Mouse (Mus musculus): Measurements from ENCODE around the gene Gm1604a.
"Not testable (repeated sequence)": the region's sequence is repeated elsewhere in the genome, so short reads cannot be mapped to it uniquely, and the experiment has no call there.

Gm1604a gene

GRCm38 (mm10) chr17:7068997-7069539 lies 43.7 kb downstream of the Gm1604a start:
- DNase-seq (ENCODE audit: low read depth, low spot score), result not testable (repeated sequence)

- not testable (repeated sequence) for DNase-seq (ENCODE audit: low read depth, low spot score)
These were observed 44.3 kb downstream of the Gm1604a start for GRCm38 (mm10) chr17:7069561-7070240.

- DNase-seq (ENCODE audit: low read depth, low spot score), result not testable (repeated sequence)
These were observed 49.1 kb downstream of the Gm1604a start for GRCm38 (mm10) chr17:7074494-7074893.

GRCm38 (mm10) chr17:7075519-7075918 lies 50.2 kb downstream of the Gm1604a start:
- not testable (repeated sequence) for DNase-seq (ENCODE audit: low read depth, low spot score)

GRCm38 (mm10) chr17:7079558-7079957 lies 54.2 kb downstream of the Gm1604a start:
- DNase-seq (ENCODE audit: low read depth, low spot score), result not testable (repeated sequence)

- DNase-seq (ENCODE audit: low read depth, low spot score), result not testable (repeated sequence)
These were observed 59.2 kb downstream of the Gm1604a start for GRCm38 (mm10) chr17:7084523-7084922.

- DNase-seq (ENCODE audit: low read depth, low spot score), result not testable (repeated sequence)
These were observed 60.3 kb downstream of the Gm1604a start for GRCm38 (mm10) chr17:7085469-7086168.

GRCm38 (mm10) chr17:7086836-7087235 lies 61.5 kb downstream of the Gm1604a start:
- not testable (repeated sequence) for DNase-seq (ENCODE audit: low read depth, low spot score)

- not testable (repeated sequence) for DNase-seq (ENCODE audit: low read depth, low spot score)
These were observed 72.6 kb downstream of the Gm1604a start for GRCm38 (mm10) chr17:7097835-7098519.

GRCm38 (mm10) chr17:7099096-7099495 lies 73.7 kb downstream of the Gm1604a start:
- not testable (repeated sequence) for DNase-seq (ENCODE audit: low read depth, low spot score)

- DNase-seq (ENCODE audit: low read depth, low spot score), result not testable (repeated sequence)
These were observed 77.6 kb downstream of the Gm1604a start for GRCm38 (mm10) chr17:7102945-7103344.

GRCm38 (mm10) chr17:7111658-7112057 lies 86.3 kb downstream of the Gm1604a start:
- not testable (repeated sequence) for DNase-seq (ENCODE audit: low read depth, low spot score)

GRCm38 (mm10) chr17:7116265-7116664 lies 90.9 kb downstream of the Gm1604a start:
- not testable (repeated sequence) for DNase-seq (ENCODE audit: low read depth, low spot score)

- DNase-seq (ENCODE audit: low read depth, low spot score), result not testable (repeated sequence)
These were observed 95.5 kb downstream of the Gm1604a start for GRCm38 (mm10) chr17:7120835-7121234.

GRCm38 (mm10) chr17:7122554-7122953 lies 97.2 kb downstream of the Gm1604a start:
- not testable (repeated sequence) for DNase-seq (ENCODE audit: low read depth, low spot score)

- not testable (repeated sequence) for DNase-seq (ENCODE audit: low read depth, low spot score)
These were observed 101.1 kb downstream of the Gm1604a start for GRCm38 (mm10) chr17:7126475-7126874.

- not testable (repeated sequence) for DNase-seq (ENCODE audit: low read depth, low spot score)
These were observed 108.6 kb downstream of the Gm1604a start for GRCm38 (mm10) chr17:7134002-7134401.

- DNase-seq (ENCODE audit: low read depth, low spot score), result not testable (repeated sequence)
These were observed 109.9 kb downstream of the Gm1604a start for GRCm38 (mm10) chr17:7135277-7135676.
